Mouse (Mus musculus) lung, postnatal 0 days (tissue): ENCODE data around the gene Chchd6.

Experiments
- CTCF ChIP-seq: IDR thresholded peaks from 2 replicates; pipeline ENCODE4 v1.5.1; 2016; ENCODE audit warnings: antibody characterized with exemption, mild to moderate bottlenecking
- EP300 ChIP-seq: IDR thresholded peaks from 2 replicates; pipeline ENCODE4 v1.6.1; 2016; ENCODE audit warnings: antibody characterized with exemption, mild to moderate bottlenecking, control low read depth

- TF ChIP-seq CTCF (no peak), EP300 (no peak)
Observed at GRCm38 (mm10) chr6:89466053-89466708, 129.3 kb downstream of the Chchd6 start.
